Mouse (Mus musculus) lung, postnatal 0 days (tissue): ENCODE measurements around the gene Hivep3. TPM values are rescaled to one million over a fixed set of nuclear protein-coding genes. Genes with fewer than 3 reads are reported as not detected.

Experiments
- ATAC-seq: fragments of 200-750 bp; cut with Nextera tagmentation; 2 replicates; pipeline ENCODE4 v1.8.0; 2017; ENCODE audit warnings: moderate library complexity
- DNase-seq: peaks from one replicate; pipeline ENCODE4 v3.0.0-alpha.2; 2016; ENCODE audit warnings: low spot score
- H3K27ac ChIP-seq: fragments of 300-500 bp; sonication (generic); 2 replicates; pipeline ENCODE4 v1.5.1; 2014; ENCODE audit warnings: antibody characterized with exemption, mild to moderate bottlenecking, low read length, mixed read lengths
- H3K27me3 ChIP-seq: fragments of 300-500 bp; sonication (generic); replicated peaks from 2 replicates; pipeline ENCODE4 v1.6.1; 2014; ENCODE audit warnings: low read length, mixed read lengths; ENCODE audit not compliant: insufficient read depth
- H3K36me3 ChIP-seq: fragments of 300-500 bp; sonication (generic); 2 replicates; pipeline ENCODE4 v1.6.1; 2014; ENCODE audit warnings: low read length, mixed read lengths; ENCODE audit not compliant: insufficient read depth
- H3K4me1 ChIP-seq: fragments of 300-500 bp; sonication (generic); 2 replicates; pipeline ENCODE4 v1.6.1; 2014; ENCODE audit warnings: antibody characterized with exemption, low read depth, low read length, mixed read lengths; ENCODE audit not compliant: insufficient read depth
- H3K4me2 ChIP-seq: fragments of 300-500 bp; sonication (generic); replicated peaks from 2 replicates; pipeline ENCODE4 v1.6.1; 2014; ENCODE audit warnings: low read depth, mild to moderate bottlenecking, low read length, moderate library complexity, mixed read lengths
- H3K4me3 ChIP-seq: fragments of 300-500 bp; sonication (generic); 2 replicates; pipeline ENCODE4 v1.5.1; 2014; ENCODE audit warnings: low read depth, low read length
- H3K9ac ChIP-seq: fragments of 300-500 bp; sonication (generic); replicated peaks from 2 replicates; pipeline ENCODE4 v1.6.1; 2014; ENCODE audit warnings: low read depth, mild to moderate bottlenecking
- H3K9me3 ChIP-seq: fragments of 300-500 bp; sonication (generic); 2 replicates; pipeline ENCODE4 v1.6.1; 2016; ENCODE audit warnings: low read length, mixed read lengths
- CTCF ChIP-seq: IDR thresholded peaks from 2 replicates; pipeline ENCODE4 v1.5.1; 2016; ENCODE audit warnings: antibody characterized with exemption, mild to moderate bottlenecking
- EP300 ChIP-seq: IDR thresholded peaks from 2 replicates; pipeline ENCODE4 v1.6.1; 2016; ENCODE audit warnings: antibody characterized with exemption, mild to moderate bottlenecking, control low read depth
- WGBS: fragments of 180-500 bp; shearing (Covaris S2); extraction: QIAGEN DNeasy Blood & Tissue Kit; methylation state at CpG from one replicate; pipeline ENCODE4 v1.1.7; 2014; 5-methylcytosine and 5-hydroxymethylcytosine counted together
- polyA plus RNA-seq: library from polyadenylated mRNA; unstranded; fragments of >200 nt; fragmentation: Nextera tagmentation; extraction: Ambion mirVana; gene quantifications from 2 replicates; pipeline ENCODE4 v1.2.1, GENCODE M21; 2015

The Hivep3 gene
- polyA plus RNA-seq, 1 experiment from 2014 or later: 30.7 TPM

DNA sequence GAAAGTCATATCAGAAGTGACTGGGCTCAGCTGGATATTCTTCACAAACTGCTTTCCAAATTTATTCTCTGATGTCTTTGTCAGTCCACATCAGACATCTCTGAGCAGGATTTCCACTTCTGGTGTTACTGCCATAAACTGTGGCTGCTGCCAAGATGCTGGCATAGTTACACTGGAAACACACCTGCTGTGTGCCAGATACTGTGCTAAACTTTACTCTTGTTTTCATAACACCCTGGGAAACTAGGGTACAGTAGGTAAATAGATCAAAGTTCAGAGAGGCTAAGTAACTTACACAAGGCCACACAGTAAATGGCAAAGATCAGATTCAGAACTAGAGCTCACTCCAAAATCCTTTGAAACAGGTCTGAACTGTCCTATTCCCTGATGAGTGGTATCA is 367.6 kb downstream of the Hivep3 start:
- H3K9ac ChIP-seq: no peak overlapping the region
- no peak overlapping the region for H3K4me3 ChIP-seq
- TF ChIP-seq EP300: no peak
- TF ChIP-seq CTCF: no peak
- H3K27me3 ChIP-seq: no peaks in the 10 kb centered on the region
- no peak overlapping the region for H3K4me2 ChIP-seq
- no peaks in the 10 kb centered on the region for H3K4me1 ChIP-seq
- no peak overlapping the region for H3K27ac ChIP-seq
- DNase-seq (no peak), ATAC-seq (no peak)
- H3K36me3 ChIP-seq: no peaks in the 10 kb centered on the region
- H3K9me3 ChIP-seq: peaks cover 8% of the 10 kb centered on the region; the same call in 1 of the 2 replicates

DNA sequence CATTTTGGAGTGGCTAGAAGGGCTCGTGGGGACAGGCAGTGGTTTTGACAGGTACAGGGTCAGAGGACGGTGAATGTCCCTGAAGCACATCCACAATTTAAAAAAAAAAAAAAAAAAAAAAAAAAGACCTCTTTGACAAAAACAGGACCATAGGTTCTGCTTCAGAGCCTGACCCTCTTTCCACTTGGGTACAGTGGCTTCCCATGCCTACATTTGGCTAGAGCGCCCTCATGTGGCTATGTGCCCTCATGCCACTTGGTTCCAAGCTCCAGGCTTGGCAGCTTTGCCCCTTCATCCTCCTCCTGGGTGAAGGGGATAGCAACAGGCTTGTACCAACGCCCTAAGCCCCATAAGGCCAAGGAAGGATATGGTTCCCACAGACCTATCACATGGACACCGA is 371.0 kb downstream of the Hivep3 start:
- ATAC-seq: peak; percentile 41
- 43% methylated on average over 5 of the region's 5 CpGs for WGBS
- no peaks in the 10 kb centered on the region for H3K4me1 ChIP-seq

DNA sequence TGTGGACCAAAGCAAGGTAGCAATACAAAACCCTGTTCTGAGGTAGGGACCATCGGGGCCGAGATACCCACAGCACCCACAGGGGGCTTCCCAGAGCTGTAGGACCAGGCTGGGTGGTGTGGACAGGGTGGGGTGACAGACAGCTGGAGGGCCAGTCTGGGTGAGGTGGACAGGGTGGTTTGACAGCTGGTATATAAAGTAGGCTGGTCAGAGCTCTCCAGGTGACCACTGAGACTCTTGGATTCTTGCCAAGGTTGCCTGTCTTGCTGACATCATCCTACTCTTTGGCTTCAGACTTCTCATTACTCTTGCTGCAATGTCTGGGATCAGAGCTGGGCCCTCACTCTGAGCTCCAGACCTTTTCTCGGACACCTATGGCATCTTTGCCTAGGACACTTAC is 372.8 kb downstream of the Hivep3 start:
- Histone ChIP-seq H3K27ac (no peak overlapping the region), H3K27me3 (no peaks in the 10 kb centered on the region), H3K9ac (no peak overlapping the region), H3K9me3 (no peaks in the 10 kb centered on the region), H3K4me1 (no peaks in the 10 kb centered on the region), H3K4me3 (no peak overlapping the region), H3K4me2 (no peak overlapping the region), H3K36me3 (no peaks in the 10 kb centered on the region)
- ATAC-seq (no peak), DNase-seq (no peak)
- TF ChIP-seq CTCF (no peak), EP300 (no peak)
- 83% methylated on average over 3 of the region's 3 CpGs for WGBS

More for the DNA sequence above, 371.0 kb downstream of the Hivep3 start:
- DNase-seq: peak; percentile 59
- Histone ChIP-seq H3K36me3 (no peaks in the 10 kb centered on the region), H3K9me3 (no peaks in the 10 kb centered on the region), H3K27me3 (no peaks in the 10 kb centered on the region), H3K27ac (no peak overlapping the region), H3K4me3 (no peak overlapping the region), H3K4me2 (no peak overlapping the region), H3K9ac (no peak overlapping the region)
- TF ChIP-seq EP300: no peak
- peak; percentile 85 for TF ChIP-seq CTCF

DNA sequence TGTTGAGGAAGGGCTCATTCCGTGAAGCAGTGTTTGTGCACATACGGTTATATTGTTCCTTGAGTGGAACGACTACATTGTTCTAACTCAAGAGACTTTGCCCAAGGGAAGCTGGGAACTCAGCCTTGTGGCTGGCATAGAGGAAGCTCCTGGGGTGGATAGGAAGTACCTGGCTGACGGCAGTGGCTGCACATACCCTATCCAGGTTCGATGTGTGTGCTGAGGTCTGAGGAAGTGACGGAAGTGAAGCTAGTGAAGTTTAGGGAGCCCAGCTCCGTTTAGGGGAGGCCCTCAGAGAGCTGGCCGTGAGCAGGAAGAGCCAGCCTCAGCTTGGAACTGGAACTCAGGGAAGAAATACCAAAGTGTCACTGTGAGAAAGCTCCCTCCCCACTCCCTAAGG is 374.2 kb downstream of the Hivep3 start:
- Histone ChIP-seq H3K4me3 (no peak overlapping the region), H3K27me3 (no peaks in the 10 kb centered on the region), H3K9me3 (no peaks in the 10 kb centered on the region), H3K36me3 (no peaks in the 10 kb centered on the region), H3K27ac (no peak overlapping the region), H3K9ac (no peak overlapping the region), H3K4me1 (no peaks in the 10 kb centered on the region), H3K4me2 (no peak overlapping the region)
- 56% methylated on average over 8 of the region's 8 CpGs for WGBS
- TF ChIP-seq CTCF: no peak
- no peak for TF ChIP-seq EP300
- no peak for DNase-seq
- no peak for ATAC-seq

DNA sequence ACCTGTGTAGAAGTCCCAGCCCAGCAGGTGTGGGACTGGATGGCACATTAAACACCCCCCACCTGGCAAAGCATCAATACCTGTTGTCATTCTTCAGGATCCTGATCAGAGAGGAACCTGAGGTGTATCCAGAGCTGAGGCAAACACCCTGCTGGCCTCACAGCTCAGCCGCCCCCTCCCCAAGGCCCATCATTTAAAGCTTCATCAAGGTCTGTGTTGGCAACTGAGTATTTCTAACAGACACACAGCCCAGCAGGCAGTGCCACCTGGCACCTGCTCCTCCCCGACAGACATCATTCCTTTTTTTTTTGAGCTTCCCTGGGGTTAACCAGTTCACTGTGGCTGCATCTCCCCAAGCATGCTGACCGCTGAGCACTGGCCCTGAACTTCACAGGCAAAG is 381.9 kb downstream of the Hivep3 start:
- Histone ChIP-seq H3K4me3 (no peak overlapping the region), H3K4me2 (no peak overlapping the region), H3K27me3 (no peaks in the 10 kb centered on the region), H3K9ac (no peak overlapping the region), H3K36me3 (no peaks in the 10 kb centered on the region), H3K4me1 (no peaks in the 10 kb centered on the region), H3K27ac (no peak overlapping the region), H3K9me3 (no peaks in the 10 kb centered on the region)
- WGBS: 90% methylated on average over 3 of the region's 3 CpGs
- TF ChIP-seq CTCF (no peak), EP300 (no peak)
- ATAC-seq (no peak), DNase-seq (no peak)

DNA sequence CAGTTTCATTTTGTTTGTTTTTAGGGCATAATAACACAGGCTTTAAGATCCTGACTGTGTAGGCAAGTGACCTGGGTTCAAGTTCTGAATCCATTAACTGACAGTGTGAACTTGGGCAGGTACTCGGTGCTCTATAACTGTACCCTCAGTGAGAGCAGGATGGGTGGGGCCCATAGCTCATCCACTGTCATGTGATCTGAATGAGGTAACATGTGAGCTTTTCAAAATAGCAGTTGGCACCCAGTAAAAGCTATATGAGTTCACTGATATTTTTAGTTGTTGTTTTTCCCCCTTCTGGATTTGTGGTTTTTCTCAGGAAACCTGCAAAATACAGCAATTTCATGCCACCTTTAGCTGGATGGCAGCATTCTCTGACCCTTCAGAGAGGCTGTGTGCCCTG is 382.7 kb downstream of the Hivep3 start:
- Histone ChIP-seq H3K9ac (no peak overlapping the region), H3K36me3 (no peaks in the 10 kb centered on the region), H3K4me3 (no peak overlapping the region), H3K27ac (no peak overlapping the region), H3K27me3 (no peaks in the 10 kb centered on the region), H3K4me1 (no peaks in the 10 kb centered on the region), H3K9me3 (no peaks in the 10 kb centered on the region), H3K4me2 (no peak overlapping the region)
- TF ChIP-seq CTCF (no peak), EP300 (no peak)
- ATAC-seq: no peak
- 55% methylated on average over 1 of the region's 1 CpGs for WGBS
- no peak for DNase-seq

DNA sequence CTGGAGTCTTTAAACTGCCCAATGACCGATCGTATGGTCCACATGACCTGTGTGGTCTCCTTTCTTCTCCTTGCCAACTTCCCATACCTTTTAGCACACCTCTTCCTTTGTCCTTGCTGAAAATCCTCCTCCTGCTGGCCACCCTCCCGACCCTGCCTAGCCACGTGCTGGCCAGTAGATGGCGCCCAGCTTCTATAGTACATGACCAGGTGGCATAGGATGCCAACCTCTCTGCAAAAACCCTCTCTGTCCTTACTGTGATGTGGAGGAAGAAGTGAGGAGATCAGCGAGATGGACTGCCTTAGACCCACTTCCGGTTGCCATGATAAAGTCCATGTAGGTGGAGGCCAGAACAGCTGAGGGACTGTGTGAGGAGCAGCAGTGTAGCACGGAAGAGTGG is 386.7 kb downstream of the Hivep3 start:
- no peak overlapping the region for H3K4me3 ChIP-seq
- H3K36me3 ChIP-seq: no peaks in the 10 kb centered on the region
- H3K27ac ChIP-seq: no peak overlapping the region
- no peak overlapping the region for H3K9ac ChIP-seq
- H3K4me2 ChIP-seq: no peak overlapping the region
- H3K27me3 ChIP-seq: no peaks in the 10 kb centered on the region
- no peaks in the 10 kb centered on the region for H3K9me3 ChIP-seq
- ATAC-seq (0 out of 2 replicates have a peak, but pooled peaks have one; percentile 25), DNase-seq (peak; percentile 71)
- peak; percentile 94 for TF ChIP-seq CTCF
- TF ChIP-seq EP300: no peak
- H3K4me1 ChIP-seq: no peaks in the 10 kb centered on the region
- WGBS: 32% methylated on average over 8 of the region's 8 CpGs
